Mouse (Mus musculus) naive thymus-derived CD4-positive, alpha-beta T cell, adult 2 months (primary cell): Measurements from ENCODE around the gene Creb5.
A peak's percentile ranks its signal among the peaks of the same experiment; 100 is the strongest.

Experiments used
- DNase-seq: peaks from one replicate; pipeline ENCODE4 v3.0.0-alpha.2; 2011; ENCODE audit warnings: low read depth

Gene Creb5

DNA sequence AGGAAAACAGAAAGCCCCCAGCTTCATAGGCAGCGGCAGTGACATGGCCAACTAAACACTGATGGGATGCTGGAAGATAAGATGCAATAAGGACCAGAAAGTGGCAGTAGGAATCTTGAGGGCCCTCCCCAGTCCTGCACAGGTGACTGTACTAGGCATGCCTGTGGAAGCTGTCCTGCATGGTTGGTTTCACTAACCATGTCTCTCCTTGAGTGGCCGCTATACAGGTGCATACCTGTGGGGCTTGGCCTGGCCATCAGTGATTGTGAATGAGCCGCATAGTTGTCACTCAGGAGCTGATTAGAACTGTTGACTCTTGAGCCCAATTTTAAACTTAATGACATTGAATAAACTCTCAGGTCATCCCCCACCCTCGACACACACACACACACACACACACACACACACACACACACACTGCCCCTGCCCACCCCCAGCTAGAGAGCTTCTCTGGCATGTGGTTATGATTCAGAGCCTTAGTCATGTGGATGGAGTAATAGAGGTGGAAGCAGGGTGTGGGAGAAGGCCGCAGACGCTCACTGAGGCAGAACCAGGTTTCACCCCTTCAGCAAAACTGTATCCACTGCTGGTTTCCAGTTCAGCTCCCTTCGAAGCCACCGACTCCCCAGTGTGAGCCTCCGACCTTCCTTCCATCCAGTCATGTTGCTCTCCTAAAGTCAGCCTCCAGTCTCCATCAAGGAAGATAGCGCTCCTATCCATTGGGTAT is 419.7 kb downstream of the Creb5 start:
- no peak for DNase-seq

DNA sequence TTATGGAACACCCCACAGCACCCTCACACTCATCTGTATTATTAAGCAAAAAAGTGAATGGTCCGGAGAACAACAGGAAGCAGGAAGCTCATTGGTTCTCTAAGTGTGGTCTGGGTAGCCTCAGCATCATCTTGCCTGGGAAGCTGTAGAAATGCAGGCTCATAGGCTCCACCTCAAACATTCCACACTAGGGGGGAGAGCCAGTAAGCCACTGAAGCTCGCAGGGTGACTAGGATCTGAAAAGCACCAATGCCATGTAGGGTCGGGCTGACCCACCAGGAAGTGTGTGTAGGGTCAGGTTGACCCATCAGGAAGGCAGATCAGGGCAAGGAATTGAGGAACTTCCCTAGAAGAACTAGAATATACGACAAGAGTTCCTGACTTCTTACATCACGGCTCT is 420.7 kb downstream of the Creb5 start:
- DNase-seq: no peak

DNA sequence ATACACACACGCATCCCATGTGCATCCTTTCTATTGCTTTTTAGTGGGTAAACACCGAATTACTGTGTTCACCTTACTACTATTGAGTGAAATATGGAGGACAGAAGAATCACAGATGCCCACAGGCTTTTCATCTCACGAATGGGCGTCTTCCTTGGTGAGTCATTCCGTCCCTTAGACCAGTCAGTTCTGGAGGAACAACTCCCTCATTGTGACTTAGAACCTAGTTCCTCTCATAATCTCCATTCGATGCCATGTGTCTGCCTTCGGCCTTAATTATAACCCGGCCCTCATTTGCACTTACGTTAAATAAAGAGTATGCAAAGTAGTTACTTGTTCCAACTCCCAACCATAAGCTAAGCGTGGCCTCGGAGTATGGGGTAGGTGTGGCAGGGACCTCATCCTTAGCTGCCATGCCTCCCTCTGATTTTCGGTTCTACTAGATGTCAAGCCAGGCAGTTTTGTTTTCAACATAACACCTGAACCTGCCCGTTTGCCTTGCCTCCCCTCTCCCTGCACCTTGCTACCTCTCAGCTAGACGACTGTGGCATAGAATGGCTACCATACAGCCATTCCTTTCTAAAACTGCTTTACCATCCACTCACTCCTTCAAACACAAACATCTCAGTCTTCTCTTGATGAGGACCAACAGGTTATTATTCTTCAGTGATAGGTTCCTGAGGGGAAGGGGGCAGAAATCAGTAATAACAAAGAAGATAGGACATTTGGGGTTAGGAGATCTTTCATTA is 422.8 kb downstream of the Creb5 start:
- no peak for DNase-seq

DNA sequence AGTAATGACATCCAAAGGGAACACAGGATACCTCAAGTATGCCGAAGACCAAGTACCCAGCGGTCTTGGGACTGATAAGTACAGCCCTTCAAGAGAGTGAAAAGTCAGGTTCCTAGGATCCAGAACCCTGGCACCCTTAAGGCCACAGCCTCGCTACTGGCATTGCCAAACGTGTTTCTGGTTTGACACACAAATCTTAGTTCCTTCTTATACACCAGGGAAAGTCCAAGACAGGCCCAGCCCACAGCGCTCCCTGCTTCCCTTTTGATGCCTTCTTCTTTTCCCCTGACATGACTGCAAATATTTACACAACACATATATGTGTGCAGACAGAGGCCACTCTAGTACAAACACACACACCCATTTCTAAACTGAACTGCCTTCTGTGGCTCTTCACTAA is 423.5 kb downstream of the Creb5 start:
- DNase-seq: no peak

DNA sequence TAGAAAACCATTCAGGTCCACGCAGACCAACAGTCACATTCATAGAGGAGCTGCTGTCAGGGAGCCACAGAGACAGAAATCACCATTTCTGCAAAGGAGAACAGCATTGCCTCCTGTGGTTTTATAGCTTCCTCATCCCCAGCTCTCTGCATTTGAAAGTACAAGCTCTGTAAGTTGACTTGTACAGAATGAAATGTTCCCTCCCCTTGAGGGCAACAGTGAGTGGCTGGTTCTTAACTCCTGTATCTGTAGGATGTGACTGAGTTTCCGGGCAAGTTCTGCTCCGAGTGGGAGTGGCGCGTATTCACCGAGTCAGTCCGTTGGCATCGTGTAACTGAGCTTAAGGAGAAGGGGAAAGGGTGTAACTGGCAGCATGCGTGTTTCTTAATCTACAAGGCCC is 426.1 kb downstream of the Creb5 start:
- DNase-seq: peak; percentile 3

DNA sequence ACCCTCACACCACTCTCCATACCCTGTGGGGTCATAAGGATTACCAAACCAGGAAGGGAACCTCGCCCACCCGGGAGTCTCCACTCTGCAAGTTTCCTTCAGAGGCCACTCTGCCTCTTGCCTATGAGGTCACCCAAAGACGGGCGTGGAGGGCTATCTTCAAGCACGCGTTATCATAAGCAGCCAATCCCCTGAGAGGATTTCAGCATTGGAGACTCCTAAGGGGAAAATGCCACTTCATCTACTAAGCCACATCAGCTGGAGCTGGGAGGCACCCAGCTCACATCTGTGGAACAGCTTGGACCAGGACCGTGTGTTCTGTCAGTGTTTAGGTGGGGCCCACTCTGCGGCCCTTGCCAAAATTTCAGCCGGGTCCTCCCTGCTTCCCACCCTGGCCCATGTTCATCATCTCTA is 427.8 kb downstream of the Creb5 start:
- DNase-seq: no peak

DNA sequence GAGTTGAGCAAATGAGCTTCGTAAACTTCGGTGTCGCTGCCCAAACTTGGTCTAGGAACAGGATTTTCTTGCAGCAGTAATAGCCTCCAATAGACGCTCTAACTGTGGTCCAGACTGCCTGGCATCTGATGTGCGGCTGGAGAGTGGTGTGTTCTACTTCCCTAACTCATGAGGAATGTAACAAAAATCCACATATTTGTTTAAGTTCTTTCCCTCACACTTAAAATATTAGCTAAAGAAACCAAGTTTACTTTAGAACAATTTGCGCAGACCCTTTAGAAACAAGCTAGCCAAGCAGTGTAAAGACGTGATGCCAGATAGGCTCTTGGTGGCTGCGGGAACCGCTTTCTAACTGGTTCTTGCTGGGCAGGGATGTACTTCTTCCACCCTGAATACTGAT is 428.9 kb downstream of the Creb5 start:
- DNase-seq: no peak

DNA sequence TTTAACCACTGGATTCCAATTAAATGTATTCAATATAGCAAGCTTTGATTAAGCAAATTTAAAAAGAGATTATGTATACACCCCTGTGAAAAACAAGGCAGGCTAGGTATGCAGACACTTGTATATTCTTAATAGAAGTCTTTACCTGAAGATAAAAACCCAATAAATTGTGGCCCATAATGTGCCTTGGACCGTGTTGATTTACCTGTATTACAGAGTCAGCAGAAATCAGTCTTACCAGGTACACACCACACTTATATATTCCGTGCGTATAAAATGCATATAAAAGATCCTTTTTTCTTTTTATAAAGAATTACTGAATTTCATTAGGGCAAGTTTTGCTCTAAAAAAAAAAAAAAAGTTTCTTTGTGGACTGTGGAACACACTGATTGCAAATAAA is 432.9 kb downstream of the Creb5 start:
- no peak for DNase-seq

DNA sequence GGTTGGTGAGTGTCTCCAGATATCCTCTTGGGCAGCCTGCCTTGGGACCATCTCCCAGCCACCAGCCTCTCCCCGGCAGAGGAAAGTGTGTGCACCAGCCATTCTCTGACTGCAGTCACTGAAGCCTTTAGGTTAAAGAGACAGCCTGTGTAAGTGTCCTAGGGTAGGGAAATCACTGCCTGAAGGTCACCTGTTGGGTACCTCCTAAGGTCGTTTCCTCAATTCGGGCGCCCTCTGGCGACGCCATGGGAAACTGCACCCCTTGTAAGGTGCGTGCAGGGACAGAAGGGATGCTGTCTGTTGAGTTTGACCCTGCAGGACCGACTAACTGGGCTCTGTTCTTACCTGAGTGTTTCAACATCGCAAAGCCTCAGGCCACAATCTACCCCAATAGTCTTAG is 434.5 kb downstream of the Creb5 start:
- peak; percentile 47 for DNase-seq

DNA sequence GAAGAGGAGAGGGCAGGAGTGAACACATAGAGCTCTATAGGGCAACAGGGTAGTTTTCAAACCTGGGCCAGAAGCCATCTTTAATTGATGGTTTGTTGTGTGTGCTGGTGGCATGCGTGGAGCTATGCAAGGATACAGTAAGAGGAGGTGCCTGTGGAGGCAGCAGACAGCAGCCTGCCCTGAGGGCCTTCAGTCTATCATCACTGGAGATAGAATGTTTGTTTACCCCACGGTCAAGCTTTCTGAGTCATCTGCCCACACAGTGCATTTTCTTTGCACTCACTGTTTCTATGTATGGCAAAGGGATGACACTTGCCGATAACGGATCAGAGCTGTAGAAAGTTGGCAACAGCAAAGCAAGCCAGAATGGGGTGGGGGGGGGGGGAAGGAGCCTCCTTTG is 435.6 kb downstream of the Creb5 start:
- no peak for DNase-seq

DNA sequence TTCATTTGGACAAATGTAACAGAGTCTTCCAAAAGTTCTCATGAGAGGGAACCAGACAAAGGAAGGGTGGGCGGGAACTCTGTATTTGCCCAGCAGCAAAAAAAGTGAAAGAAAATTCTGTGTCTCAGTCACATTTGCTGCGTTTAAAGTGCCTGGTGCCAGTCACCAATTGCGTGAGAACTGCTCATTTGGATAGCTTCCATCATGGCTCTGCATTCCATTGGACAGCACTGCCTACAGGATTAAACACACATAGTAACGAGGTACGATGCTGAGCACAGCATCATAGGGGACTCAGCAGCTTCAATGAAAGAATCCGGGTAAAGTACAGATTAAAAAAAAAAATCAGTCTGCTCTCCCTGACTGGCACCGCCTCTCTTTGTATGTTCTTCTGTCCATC is 443.4 kb downstream of the Creb5 start:
- DNase-seq: no peak

DNA sequence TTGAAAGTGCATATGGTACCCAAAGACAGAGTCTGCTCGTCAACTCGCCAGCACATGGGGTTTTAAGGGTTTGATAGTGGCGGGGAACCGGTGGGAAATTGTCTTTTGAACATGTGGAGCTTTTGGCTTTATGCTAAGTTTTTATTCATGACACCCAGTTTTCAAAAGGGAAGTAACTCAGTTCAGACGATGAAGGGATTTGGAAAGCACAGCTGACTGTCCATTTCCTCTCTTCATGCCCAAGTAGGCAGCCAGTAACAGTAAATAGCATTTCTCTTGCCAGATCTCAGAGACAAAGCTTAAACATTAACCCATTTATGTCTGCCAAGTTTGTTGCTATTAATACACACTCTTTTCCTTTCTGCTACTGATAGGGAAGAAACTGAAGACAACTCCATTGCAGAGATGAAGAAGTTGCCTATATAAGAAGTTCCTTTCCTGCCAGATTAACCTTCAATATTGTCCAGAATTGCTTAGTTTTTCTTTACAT is 444.0 kb downstream of the Creb5 start:
- DNase-seq: no peak

DNA sequence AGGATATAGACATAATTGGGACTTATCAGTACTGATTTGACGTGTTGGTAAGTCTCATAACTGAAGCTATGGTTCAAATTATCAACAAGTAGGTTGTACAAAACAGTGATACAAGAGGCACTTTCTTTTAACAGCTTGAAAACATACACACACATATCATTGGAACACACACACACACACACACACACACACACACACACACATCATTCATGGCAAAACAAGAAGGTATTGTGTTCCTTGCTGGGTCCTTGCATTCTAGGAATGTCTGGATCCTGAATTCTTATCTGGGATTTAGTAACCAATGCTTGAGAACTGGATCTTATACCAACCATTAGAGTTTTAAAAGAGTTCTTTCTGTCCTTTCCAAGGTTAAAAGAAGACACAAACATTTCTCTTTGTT is 446.5 kb downstream of the Creb5 start:
- DNase-seq: no peak

DNA sequence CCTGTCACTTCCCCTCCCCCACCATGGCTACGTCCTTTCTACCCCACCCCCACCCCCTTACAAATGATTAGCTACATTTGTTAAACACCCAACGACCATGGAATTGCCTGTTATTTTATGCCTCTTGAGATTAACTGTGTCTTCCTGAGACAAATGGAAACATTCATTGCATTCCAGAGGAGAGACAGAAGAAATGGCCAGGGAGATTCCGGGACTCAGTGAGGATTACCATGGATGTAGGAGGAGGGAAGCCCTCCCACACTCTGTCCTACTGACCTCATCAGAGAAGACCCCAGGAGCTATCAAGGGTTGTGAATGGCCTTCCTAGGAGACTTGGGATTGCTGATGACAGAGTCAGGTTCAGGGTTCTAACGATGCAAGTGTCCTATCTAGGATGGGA is 446.9 kb downstream of the Creb5 start:
- no peak for DNase-seq

DNA sequence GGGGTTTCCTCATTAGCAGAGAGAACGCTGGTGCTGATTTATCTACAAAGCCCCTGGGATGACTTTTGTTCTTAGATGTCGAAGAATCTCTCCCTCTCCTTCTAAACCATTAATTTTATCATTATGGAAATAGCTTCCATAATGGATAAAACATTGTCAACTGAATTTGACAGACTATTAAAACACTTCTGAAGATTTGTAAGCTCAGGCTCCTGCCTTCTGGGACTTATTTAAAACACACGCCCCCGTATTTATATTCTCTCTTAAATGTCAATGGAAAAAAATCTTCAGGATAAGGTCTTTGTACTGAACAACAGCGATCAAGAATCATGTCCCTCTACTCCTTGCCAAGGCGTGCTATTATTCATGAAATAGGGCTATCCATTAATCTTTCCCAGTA is 448.6 kb downstream of the Creb5 start:
- no peak for DNase-seq

DNA sequence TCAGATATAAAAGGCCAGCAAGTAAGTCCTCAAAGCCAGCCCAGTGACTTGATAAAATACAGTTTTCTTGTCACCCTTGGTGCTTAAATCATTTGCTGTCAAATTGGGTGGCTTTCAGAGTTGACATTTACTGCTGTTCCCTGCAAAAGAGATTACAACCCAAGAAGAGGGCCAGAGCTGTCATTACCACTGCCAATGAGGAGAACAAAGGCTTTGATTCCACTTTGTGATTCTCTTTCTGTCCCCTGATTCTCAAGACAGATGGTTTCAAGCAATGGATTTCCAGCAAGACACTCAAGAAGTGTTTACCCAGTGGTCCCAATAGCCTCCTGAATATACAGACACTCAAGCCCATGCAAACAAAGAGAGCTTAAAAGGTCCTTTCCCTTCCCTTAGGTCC is 451.1 kb downstream of the Creb5 start:
- DNase-seq: no peak

DNA sequence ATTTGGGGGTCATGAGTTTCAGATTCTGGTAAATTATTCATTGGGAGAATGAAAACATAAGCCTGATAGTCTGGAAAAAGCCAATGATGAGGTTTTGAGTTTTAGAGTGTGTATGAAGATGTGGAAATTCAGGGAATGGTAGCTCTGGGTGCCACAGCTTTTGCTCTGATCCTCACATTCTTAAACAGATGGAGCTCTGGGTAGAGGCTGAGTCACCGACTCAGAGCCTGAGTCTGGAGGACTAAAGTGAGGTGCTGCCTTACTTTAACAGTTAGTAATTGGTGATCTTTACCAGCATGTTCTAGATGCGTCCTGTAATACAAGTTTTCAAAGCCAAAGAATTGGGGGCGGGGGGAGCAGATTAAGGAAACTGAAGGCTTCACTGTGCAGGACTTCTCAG is 454.2 kb downstream of the Creb5 start:
- no peak for DNase-seq
